Mouse (Mus musculus) C2C12 (cell line): ENCODE measurements around the gene Cdyl2. TPM values are rescaled to one million over a fixed set of nuclear protein-coding genes. Genes with fewer than 3 reads are reported as not detected.

Source experiments
- H3K27me3 ChIP-seq: one replicate; pipeline ENCODE4 v1.6.1; 2011; ENCODE audit not compliant: control insufficient read depth, insufficient read depth, insufficient read length
- H3K36me3 ChIP-seq: one replicate; pipeline ENCODE4 v1.6.1; 2011; ENCODE audit not compliant: control insufficient read depth, insufficient read depth
- H3K4me3 ChIP-seq: one replicate; pipeline ENCODE4 v1.5.1; 2011; ENCODE audit warnings: mild to moderate bottlenecking, control low read depth; ENCODE audit not compliant: poor library complexity, insufficient read depth, severe bottlenecking
- H3K79me2 ChIP-seq: one replicate; pipeline ENCODE4 v1.6.1; 2011; ENCODE audit not compliant: control insufficient read depth, insufficient read depth
- H3K79me3 ChIP-seq: one replicate; pipeline ENCODE4 v1.6.1; 2011; ENCODE audit warnings: low read depth, control low read depth
- H3ac ChIP-seq: one replicate; pipeline ENCODE3; 2011; ENCODE audit warnings: low read depth; ENCODE audit not compliant: control insufficient read depth, insufficient read length
- CEBPB ChIP-seq: IDR thresholded peaks from one replicate; pipeline ENCODE4 v1.6.1; 2011; ENCODE audit warnings: low read depth, mild to moderate bottlenecking, control low read depth, moderate library complexity
- CTCF ChIP-seq: IDR thresholded peaks from one replicate; pipeline ENCODE4 v1.5.1; 2011; ENCODE audit not compliant: control insufficient read depth, insufficient read depth, insufficient read length
- FOSL1 ChIP-seq: IDR thresholded peaks from one replicate; pipeline ENCODE4 v1.8.0; 2011; ENCODE audit warnings: mild to moderate bottlenecking, low read length; ENCODE audit not compliant: poor library complexity, insufficient read depth, severe bottlenecking
- MAX ChIP-seq: IDR thresholded peaks from one replicate; pipeline ENCODE4 v1.6.1; 2011; ENCODE audit warnings: mild to moderate bottlenecking, control low read depth
- MYOD1 ChIP-seq: IDR thresholded peaks from one replicate; pipeline ENCODE4 v1.6.1; 2011; ENCODE audit warnings: low read depth; ENCODE audit not compliant: control insufficient read depth, insufficient read length
- MYOG ChIP-seq: IDR thresholded peaks from one replicate; pipeline ENCODE4 v1.6.1; 2011; ENCODE audit not compliant: control insufficient read depth, insufficient read length; ENCODE audit errors: extremely low read depth
- USF1 ChIP-seq: IDR thresholded peaks from one replicate; pipeline ENCODE4 v1.6.1; 2011; ENCODE audit warnings: low read depth, mild to moderate bottlenecking, control low read depth, moderate library complexity
- polyA plus RNA-seq: library from polyadenylated mRNA; unstranded; fragments of >200 nt; fragmentation: generic; extraction: Trizol; gene quantifications from one replicate; pipeline ENCODE4 v1.2.1, GENCODE M21; 2012; ENCODE audit warnings: missing spikeins

Gene Cdyl2
- polyA plus RNA-seq, 1 experiment: 0.35 TPM

DNA sequence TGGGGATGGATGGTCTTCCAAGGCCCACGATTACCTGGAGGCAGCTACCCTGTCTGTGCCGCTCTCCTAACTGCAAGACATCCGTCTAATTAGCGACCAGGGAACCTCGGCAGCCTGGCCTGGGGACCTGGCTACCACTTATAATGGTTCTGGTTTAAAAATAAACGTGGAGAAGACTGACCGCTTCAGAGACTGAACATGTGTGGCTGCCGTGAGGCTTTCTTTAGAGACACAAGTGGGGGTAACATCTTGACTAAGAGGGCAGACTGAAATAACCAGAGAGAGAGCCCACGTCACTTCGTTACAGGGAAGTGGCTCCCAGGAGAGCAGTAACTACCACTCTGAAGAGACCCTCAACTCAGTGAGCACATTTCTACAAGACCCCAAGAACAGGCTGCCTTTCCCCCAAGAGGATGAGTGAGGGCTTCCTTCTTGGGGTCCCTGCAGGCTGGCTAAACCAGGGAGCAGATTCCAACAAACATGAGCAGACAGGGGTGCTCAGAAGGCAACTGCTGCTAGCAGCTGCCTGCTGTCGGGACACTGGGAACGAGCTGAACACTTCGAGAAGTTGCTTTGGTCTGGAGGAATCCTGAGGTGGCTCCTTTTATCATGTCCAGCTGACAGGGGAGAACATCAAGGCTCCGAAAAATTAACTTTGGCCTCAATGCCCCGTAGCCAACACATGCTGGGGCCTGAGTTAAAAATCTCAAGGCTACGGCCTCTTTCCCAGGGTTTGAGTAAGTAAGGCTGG is 82.6 kb downstream of the Cdyl2 start:
- Histone ChIP-seq H3K36me3 (no peaks in the 10 kb centered on the region), H3ac (no peak overlapping the region), H3K79me2 (no peaks in the 10 kb centered on the region), H3K79me3 (no peaks in the 10 kb centered on the region), H3K27me3 (no peaks in the 10 kb centered on the region), H3K4me3 (no peak overlapping the region)
- TF ChIP-seq CEBPB (no peak), MYOG (no peak), MYOD1 (no peak)

- Histone ChIP-seq H3K4me3 (no peak overlapping the region), H3K27me3 (no peaks in the 10 kb centered on the region), H3K79me2 (no peaks in the 10 kb centered on the region), H3K79me3 (no peaks in the 10 kb centered on the region), H3ac (no peak overlapping the region), H3K36me3 (no peaks in the 10 kb centered on the region)
- TF ChIP-seq MAX (no peak), MYOD1 (no peak), FOSL1 (no peak), CEBPB (no peak), MYOG (no peak), CTCF (no peak), USF1 (no peak)
Measured at GRCm38 (mm10) chr8:116645376-116645775, 87.4 kb downstream of the Cdyl2 start.

DNA sequence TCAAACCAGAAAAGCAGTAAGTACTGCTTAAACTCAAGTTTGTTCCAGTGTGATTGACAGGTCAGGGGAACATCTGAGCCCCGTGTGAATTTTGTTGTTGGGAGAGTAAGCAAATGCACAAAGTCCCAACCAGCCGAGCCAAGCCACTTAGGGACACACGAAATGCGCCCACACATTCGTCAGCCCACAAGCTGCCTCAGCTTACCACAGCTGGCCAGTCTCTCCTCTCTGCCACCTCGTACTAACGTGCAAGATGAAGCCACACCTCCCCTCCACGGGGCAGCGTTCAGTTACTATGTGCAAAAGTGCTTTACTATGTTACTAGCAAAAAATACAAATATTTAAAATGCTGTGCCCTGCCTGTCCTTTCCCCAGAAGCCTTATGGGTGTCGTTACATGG is 91.9 kb downstream of the Cdyl2 start:
- H3K27me3 ChIP-seq: no peaks in the 10 kb centered on the region
- TF ChIP-seq CTCF (no peak), MAX (no peak), MYOD1 (no peak), FOSL1 (no peak)
- no peak overlapping the region for H3ac ChIP-seq
- H3K4me3 ChIP-seq: no peak overlapping the region
- no peaks in the 10 kb centered on the region for H3K79me2 ChIP-seq
- no peaks in the 10 kb centered on the region for H3K79me3 ChIP-seq
- no peaks in the 10 kb centered on the region for H3K36me3 ChIP-seq

- no peaks in the 10 kb centered on the region for H3K36me3 ChIP-seq
- H3K79me2 ChIP-seq: no peaks in the 10 kb centered on the region
- TF ChIP-seq MYOD1 (no peak), MYOG (no peak), USF1 (no peak), FOSL1 (no peak), MAX (no peak), CEBPB (no peak), CTCF (no peak)
- H3K79me3 ChIP-seq: no peaks in the 10 kb centered on the region
- no peak overlapping the region for H3ac ChIP-seq
- H3K27me3 ChIP-seq: no peaks in the 10 kb centered on the region
- no peak overlapping the region for H3K4me3 ChIP-seq
Measured at GRCm38 (mm10) chr8:116637998-116638397, 94.8 kb downstream of the Cdyl2 start.

DNA sequence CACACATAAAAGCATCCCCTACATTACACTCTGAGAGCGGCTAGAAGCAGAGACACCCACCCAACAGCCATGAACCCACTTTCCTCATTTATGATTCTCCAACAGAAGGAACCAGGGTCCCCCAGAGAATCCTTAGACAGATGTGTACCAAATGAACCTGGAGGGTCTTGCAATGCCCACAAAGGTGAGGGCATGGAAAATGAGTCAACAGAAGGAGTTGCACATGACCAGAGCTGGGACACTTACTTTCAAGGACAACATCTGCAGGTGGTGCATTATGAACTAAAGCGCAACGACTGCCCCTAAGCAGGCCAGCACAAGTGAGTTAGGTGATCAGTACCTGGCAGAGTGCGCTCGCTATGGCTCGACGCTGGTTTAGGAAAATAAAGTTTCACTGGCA is 95.6 kb downstream of the Cdyl2 start:
- no peak overlapping the region for H3ac ChIP-seq
- no peak for TF ChIP-seq USF1
- no peak for TF ChIP-seq CEBPB
- TF ChIP-seq MYOD1: no peak
- TF ChIP-seq CTCF: no peak
- TF ChIP-seq MAX: no peak
- TF ChIP-seq MYOG: no peak
- no peak for TF ChIP-seq FOSL1
- H3K4me3 ChIP-seq: no peak overlapping the region
- no peaks in the 10 kb centered on the region for H3K79me3 ChIP-seq
- H3K79me2 ChIP-seq: no peaks in the 10 kb centered on the region
- H3K36me3 ChIP-seq: no peaks in the 10 kb centered on the region
- H3K27me3 ChIP-seq: no peaks in the 10 kb centered on the region

DNA sequence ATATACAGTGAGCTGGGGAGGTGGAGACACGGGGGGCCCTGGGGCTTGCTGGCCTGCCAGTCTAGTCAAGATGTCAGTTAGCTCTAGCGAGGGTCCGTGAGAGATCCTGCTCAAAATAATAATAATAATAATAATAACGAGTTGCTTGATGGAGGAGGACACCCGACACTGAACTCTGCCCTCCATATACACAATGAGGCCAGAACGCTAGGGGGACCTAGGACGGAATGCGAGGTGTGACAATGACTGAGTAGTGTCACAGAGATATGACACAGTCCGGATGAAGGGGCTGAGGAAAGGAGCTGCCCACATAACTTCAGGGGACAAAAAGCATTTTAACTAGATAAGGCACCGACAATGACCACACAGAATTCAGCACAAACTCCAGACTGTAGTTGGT is 96.4 kb downstream of the Cdyl2 start:
- Histone ChIP-seq H3K27me3 (no peaks in the 10 kb centered on the region), H3K79me2 (no peaks in the 10 kb centered on the region), H3K79me3 (no peaks in the 10 kb centered on the region), H3K4me3 (no peak overlapping the region), H3K36me3 (no peaks in the 10 kb centered on the region), H3ac (no peak overlapping the region)
- no peak for TF ChIP-seq MYOG
